In the genomic region with DNA sequence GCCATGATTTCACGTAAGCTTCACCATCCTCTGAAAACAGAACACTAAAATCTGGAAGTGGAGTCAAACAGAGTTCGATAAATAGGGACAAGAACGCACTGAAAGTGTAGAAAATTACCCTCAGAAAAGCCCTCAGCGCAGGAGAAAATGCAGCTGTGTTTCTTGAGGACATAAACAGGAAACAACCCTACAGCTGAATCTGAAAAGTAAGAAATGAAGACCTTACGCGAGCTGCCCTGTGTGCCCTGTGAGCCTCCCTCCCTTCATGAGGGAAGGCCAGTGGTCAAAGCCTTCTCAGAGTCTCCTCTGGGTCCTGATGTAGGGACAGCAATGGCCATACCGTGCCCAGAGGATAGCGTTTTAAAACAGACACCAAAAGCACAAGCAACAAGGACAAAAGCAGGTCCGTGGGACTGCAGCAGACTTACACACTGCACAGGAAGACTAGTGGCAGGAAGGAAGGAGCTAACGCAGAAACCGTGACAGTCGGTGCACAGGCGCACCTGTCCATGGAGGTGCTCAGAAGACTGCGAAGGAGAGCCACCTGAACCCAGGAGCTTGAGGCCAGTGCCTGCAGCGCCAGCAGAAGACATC, we compare ENCODE assay signal across 21 mouse cellular contexts. TPM values are rescaled to one million over a fixed set of nuclear protein-coding genes. Genes with fewer than 3 reads are reported as not detected.
DNase-seq lines count a peak whose midpoint lies in the region; ATAC-seq and TF ChIP-seq lines count a peak whose summit lies in the region.
"Had no signal": no experiment of that assay in that cellular context is flagged by ENCODE, and none has a peak within 500 bp of the region (broad histone marks: within the 10 kb centered on the region; RNA-seq: fewer than 3 reads in every experiment).

No protein-coding gene starts in this region.

- H3K27ac ChIP-seq in liver, postnatal 0 days (ENCODE audit: low read depth): peak overlapping the region; percentile 79
- H3K27ac ChIP-seq in liver, embryonic 12.5 days: no peak overlapping the region
- H3K27ac ChIP-seq: embryonic facial prominence, embryonic 10.5 days; heart, embryonic 10.5 days; kidney, embryonic 15.5 days; neural tube, embryonic 12.5 days had no signal

- DNase-seq in liver, postnatal 0 days: no peak
- DNase-seq in naive thymus-derived CD4-positive, alpha-beta T cell, adult 2 months (ENCODE audit: low read depth): peak; percentile 70
- DNase-seq in splenic B cell, adult 2 months (ENCODE audit: low read depth, low spot score): peak; percentile 62
- DNase-seq in left cerebral cortex, postnatal 4 days: no peak
- DNase-seq in layer of hippocampus, adult 9-10 months (ENCODE audit: low spot score): no peak
- no peak for DNase-seq in cerebellum, adult 9-10 months
- no peak for DNase-seq in adrenal gland, postnatal 25 days
- DNase-seq: cerebellum, postnatal 25 days; gastrocnemius, postnatal 25 days; heart, postnatal 4 days; layer of hippocampus, adult 9-11 months; retina, postnatal 1 day had no signal

- no peak for TF ChIP-seq CTCF in liver, postnatal 0 days (IDR thresholded peaks at IDR 0.05; ENCODE audit: low read depth)

- H3K9ac ChIP-seq in liver, postnatal 0 days (replicated peaks): no peak overlapping the region
- no peak overlapping the region for H3K9ac ChIP-seq in liver, embryonic 12.5 days
- H3K9ac ChIP-seq: kidney, embryonic 15.5 days; neural tube, embryonic 12.5 days had no signal

- WGBS in liver, postnatal 0 days (ENCODE audit: insufficient replicate concordance): 72% methylated on average over 15 of the region's 15 CpGs
- 85% methylated on average over 15 of the region's 15 CpGs for WGBS in liver, embryonic 12.5 days (ENCODE audit: insufficient replicate concordance)

- no peak overlapping the region; the same call in 1 of the 2 replicates for H3K4me2 ChIP-seq in liver, postnatal 0 days (ENCODE audit: low read depth, low read length)
- H3K4me2 ChIP-seq in liver, embryonic 12.5 days: no peak overlapping the region
- H3K4me2 ChIP-seq: kidney, embryonic 15.5 days; neural tube, embryonic 12.5 days had no signal

- no peaks in the 10 kb centered on the region for H3K9me3 ChIP-seq in liver, postnatal 0 days (ENCODE audit: low read length)
- no peaks in the 10 kb centered on the region for H3K9me3 ChIP-seq in liver, embryonic 12.5 days (replicated peaks)
- H3K9me3 ChIP-seq: embryonic facial prominence, embryonic 10.5 days; heart, embryonic 10.5 days; kidney, embryonic 15.5 days; megakaryocyte, embryonic 14.5 days; neural tube, embryonic 12.5 days had no signal

- no peaks in the 10 kb centered on the region for H3K27me3 ChIP-seq in liver, postnatal 0 days (ENCODE audit: insufficient read depth, low read length)
- H3K27me3 ChIP-seq in liver, embryonic 12.5 days (replicated peaks): no peaks in the 10 kb centered on the region
- no peaks in the 10 kb centered on the region for H3K27me3 ChIP-seq in splenic B cell, adult 2 months (ENCODE audit: control insufficient read depth, insufficient read depth, low read length, poor library complexity, severe bottlenecking)
- H3K27me3 ChIP-seq: kidney, embryonic 15.5 days; megakaryocyte, embryonic 14.5 days; neural tube, embryonic 12.5 days had no signal

- no peak for ATAC-seq in liver, postnatal 0 days
- ATAC-seq in liver, embryonic 12.5 days: no peak
- ATAC-seq: lung, postnatal 0 days; midbrain, embryonic 16.5 days had no signal

- no peak overlapping the region for H3K4me3 ChIP-seq in liver, postnatal 0 days (ENCODE audit: low read depth, low read length)
- no peak overlapping the region for H3K4me3 ChIP-seq in liver, embryonic 12.5 days
- H3K4me3 ChIP-seq: embryonic facial prominence, embryonic 10.5 days; erythroblast, embryonic 14.5 days; heart, embryonic 10.5 days; kidney, embryonic 15.5 days; megakaryocyte, embryonic 14.5 days; neural tube, embryonic 12.5 days had no signal

- intact Hi-C loops in left cerebral cortex, postnatal 4 days (cut with DNase I): no loop called here

- peaks cover 27% of the 10 kb centered on the region for H3K36me3 ChIP-seq in liver, postnatal 0 days (replicated peaks; ENCODE audit: insufficient read depth, low read length)
- H3K36me3 ChIP-seq in liver, embryonic 12.5 days: peaks cover 73% of the 10 kb centered on the region
- peaks cover 3% of the 10 kb centered on the region for H3K36me3 ChIP-seq in splenic B cell, adult 2 months (ENCODE audit: control insufficient read depth, insufficient read depth, low read length, poor library complexity, severe bottlenecking)

- 0 out of 2 replicates have a peak, but pooled peaks cover 2% of the 10 kb centered on the region for H3K4me1 ChIP-seq in liver, postnatal 0 days (ENCODE audit: insufficient read depth)
- no peaks in the 10 kb centered on the region for H3K4me1 ChIP-seq in liver, embryonic 12.5 days
- H3K4me1 ChIP-seq: kidney, embryonic 15.5 days; megakaryocyte, embryonic 14.5 days; neural tube, embryonic 12.5 days had no signal

- TF ChIP-seq EP300 in liver, postnatal 0 days (IDR thresholded peaks at IDR 0.05; ENCODE audit: low read depth): no peak

RNA-seq across cellular contexts. Expression of a gene that starts 31.4 kb away (rescaled TPM):
- polyA plus RNA-seq in liver, postnatal 0 days (2015; fragmentation: Nextera tagmentation; extraction: Ambion mirVana): 1.3 and 2.0 TPM in 2 replicates
- polyA plus RNA-seq in liver, embryonic 12.5 days (2016; fragmentation: Nextera tagmentation; extraction: Ambion mirVana): 5.8 and 6.1 TPM in 2 replicates
- total RNA-seq in left cerebral cortex, postnatal 4 days (2021): 10 to 100 TPM; 33.0 to 33.1 TPM
- 46.7 and 53.9 TPM in 2 replicates for total RNA-seq in adrenal gland, postnatal 25 days (2021)

RNA-seq across cellular contexts. Expression of a gene that starts 50.8 kb away (rescaled TPM):
- 4.3 and 5.1 TPM in 2 replicates for polyA plus RNA-seq in liver, postnatal 0 days (2015; fragmentation: Nextera tagmentation; extraction: Ambion mirVana)
- polyA plus RNA-seq in liver, embryonic 12.5 days (2016; fragmentation: Nextera tagmentation; extraction: Ambion mirVana): 13.1 and 13.4 TPM in 2 replicates
- 10 to 100 TPM; 18.5 to 20.4 TPM for total RNA-seq in left cerebral cortex, postnatal 4 days (2021)
- 21.9 and 26.6 TPM in 2 replicates for total RNA-seq in adrenal gland, postnatal 25 days (2021)

Comparison
In these comparisons a context has a peak if more than half of its experiments do, and no peak if none do; other contexts are left out.
1. DNase-seq: peak in naive thymus-derived CD4-positive, alpha-beta T cell, adult 2 months (single experiment) and splenic B cell, adult 2 months (single experiment); none in liver, postnatal 0 days (single experiment), left cerebral cortex, postnatal 4 days (single experiment), layer of hippocampus, adult 9-10 months (single experiment), cerebellum, adult 9-10 months (single experiment) and adrenal gland, postnatal 25 days (single experiment).